Mouse (Mus musculus): ENCODE data around the gene Masp1.

The Masp1 gene

GRCm38 (mm10) chr16:23520235-23520871, at the start of gene Masp1, which contains the start of gene Rtp4:
TSS of gene Masp1 (minus strand) at chr16:23520815.
TSS of gene Rtp4 (plus strand) at chr16:23520291.
- peak; percentile 91; the same call in 1 of the 2 replicates for TF ChIP-seq GATA4 (IDR thresholded peaks at IDR 0.05; ENCODE audit: insufficient replicate concordance, low read length)

- TF ChIP-seq GATA4 (IDR thresholded peaks at IDR 0.05; ENCODE audit: insufficient replicate concordance, low read length) = no peak
These were observed 47.8 kb upstream of the Masp1 start for GRCm38 (mm10) chr16:23568369-23568958.

DNA sequence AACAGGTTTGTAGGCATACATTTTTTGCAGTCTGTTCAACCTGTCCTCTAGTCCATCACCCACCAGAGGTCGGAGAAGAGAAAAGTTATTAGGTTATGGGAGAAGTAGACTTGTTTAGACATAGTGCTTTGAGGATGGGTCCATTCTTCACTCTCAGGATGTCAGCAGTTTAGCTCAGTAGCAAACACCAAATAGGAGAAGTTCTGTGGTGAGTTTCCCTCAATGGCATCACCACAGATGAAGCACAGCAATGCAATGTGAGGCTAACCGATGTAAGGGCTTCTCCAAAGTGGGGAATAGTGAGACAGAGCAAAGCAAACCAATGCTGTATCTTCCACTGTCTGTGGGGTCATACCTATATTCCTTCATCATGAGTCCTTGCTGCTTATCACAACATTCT, 37.1 kb upstream of the Masp1 start:
- TF ChIP-seq GATA4 (IDR thresholded peaks at IDR 0.05; ENCODE audit: insufficient replicate concordance, low read length) = no peak

DNA sequence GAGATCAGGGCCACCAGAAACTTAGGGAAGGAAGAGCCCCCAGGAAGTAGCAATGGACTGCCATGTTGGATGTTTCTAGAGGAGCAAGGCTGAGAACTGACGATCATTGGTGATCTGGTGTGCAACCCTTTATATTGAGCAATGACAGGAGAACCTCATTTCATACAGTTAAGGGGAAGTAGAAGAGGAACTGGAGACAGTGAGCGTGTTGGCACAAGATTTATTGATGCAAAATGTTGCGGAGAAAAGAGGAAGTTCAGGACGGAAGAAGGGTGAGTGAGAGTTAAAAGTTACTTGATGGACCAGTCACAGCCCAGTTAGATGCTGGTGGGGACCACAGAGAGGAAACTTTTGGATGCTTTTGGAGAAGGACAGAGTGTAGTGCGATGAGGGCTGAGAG, 36.6 kb upstream of the Masp1 start:
- no peak for TF ChIP-seq GATA4 (IDR thresholded peaks at IDR 0.05; ENCODE audit: insufficient replicate concordance, low read length)

DNA sequence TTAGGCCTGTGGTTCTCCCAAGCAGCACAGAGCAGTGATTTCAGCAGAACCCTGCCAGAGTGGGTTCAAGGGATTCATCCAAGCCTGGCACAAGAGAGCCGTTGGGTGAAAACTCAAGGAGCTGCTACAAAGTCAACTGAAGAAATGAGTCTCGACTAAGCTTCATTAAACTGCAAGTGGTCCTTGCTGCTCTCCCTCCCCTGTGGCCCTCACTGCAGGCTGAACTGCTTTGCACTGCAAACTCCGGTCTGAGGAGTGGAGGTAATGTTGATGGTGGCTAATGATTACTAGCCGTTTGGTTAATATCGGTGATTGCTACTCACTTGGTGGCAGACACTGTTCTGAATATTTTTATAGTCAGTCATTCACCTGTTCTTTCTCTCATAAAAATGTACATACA, 34.1 kb upstream of the Masp1 start:
- TF ChIP-seq GATA4 (IDR thresholded peaks at IDR 0.05; ENCODE audit: insufficient replicate concordance, low read length) = no peak

DNA sequence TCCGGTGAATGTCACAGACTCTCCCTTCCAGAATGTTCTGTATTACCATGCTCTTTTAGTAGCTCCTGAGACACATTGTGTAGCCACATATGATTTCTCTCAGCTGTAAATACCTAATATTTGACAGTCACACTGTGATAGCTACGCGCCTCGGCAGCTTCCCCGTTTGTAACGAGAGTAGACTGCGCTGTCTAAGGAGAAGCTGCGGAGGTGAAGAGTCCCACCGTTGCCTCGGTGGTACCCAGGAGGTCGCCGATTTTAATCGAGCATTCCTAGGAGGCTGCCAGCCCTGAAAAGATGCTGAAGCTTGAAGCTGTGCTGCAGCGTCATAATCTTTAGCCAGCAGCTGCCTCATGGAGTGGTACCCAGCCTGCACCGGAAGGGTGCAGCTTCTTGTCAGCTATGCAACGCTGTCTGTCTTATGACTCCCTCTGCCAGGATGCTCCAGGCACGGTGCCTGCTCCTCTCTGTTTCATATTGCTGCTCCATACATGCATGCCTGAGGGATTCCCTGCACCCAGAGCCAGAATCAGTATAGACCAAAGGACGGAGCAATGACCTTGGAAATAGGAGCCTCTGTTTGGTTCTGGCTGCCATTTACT, 30.5 kb upstream of the Masp1 start:
- TF ChIP-seq GATA4 (IDR thresholded peaks at IDR 0.05; ENCODE audit: insufficient replicate concordance, low read length) = no peak

GRCm38 (mm10) chr16:23550346-23550980, 29.8 kb upstream of the Masp1 start:
- TF ChIP-seq GATA4 (IDR thresholded peaks at IDR 0.05; ENCODE audit: insufficient replicate concordance, low read length) = no peak

DNA sequence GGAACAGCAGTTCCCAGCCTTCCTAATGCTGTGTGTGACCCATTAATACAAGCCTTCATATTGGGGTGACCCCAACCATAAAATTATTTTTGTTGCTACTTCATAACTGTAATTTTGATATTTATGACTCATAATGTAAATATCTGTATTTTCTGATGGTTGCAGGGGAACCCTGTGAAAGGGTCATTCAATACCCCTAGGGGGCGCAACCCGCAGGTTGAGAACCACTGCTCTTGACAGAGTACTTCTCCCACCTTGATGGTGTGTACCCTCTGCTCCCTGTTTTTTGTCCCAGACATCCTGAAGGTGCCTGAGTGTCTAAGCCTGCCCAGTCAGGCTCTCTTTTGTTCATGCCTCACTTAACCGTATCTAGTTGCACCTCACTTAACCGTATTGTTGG, 27.2 kb upstream of the Masp1 start:
- no peak for TF ChIP-seq GATA4 (IDR thresholded peaks at IDR 0.05; ENCODE audit: insufficient replicate concordance, low read length)

DNA sequence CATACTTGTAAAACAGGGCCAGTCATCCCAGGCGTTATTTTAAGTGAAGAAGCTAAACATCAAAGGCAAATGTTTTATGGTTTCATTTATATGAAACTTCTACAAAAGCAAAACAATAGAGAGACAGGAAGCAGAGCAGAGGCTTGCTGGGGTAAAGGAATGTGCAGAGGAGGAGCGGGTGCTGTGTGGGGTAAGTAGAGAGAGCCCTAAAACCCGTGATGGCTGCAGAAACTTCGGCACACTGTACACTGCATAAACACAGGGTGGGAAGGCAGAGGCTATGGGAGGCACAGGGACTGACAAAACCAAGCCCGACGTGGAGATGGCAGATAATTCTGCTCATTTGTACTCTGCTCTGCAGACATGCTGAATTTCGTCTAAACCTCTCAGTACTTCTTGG, 23.7 kb upstream of the Masp1 start:
- no peak for TF ChIP-seq GATA4 (IDR thresholded peaks at IDR 0.05; ENCODE audit: insufficient replicate concordance, low read length)

- TF ChIP-seq GATA4 (IDR thresholded peaks at IDR 0.05; ENCODE audit: insufficient replicate concordance, low read length) = no peak
These were observed 22.3 kb upstream of the Masp1 start for GRCm38 (mm10) chr16:23542866-23543265.

- TF ChIP-seq GATA4 (IDR thresholded peaks at IDR 0.05; ENCODE audit: insufficient replicate concordance, low read length) = no peak
These were observed 20.4 kb upstream of the Masp1 start for GRCm38 (mm10) chr16:23541046-23541445.

DNA sequence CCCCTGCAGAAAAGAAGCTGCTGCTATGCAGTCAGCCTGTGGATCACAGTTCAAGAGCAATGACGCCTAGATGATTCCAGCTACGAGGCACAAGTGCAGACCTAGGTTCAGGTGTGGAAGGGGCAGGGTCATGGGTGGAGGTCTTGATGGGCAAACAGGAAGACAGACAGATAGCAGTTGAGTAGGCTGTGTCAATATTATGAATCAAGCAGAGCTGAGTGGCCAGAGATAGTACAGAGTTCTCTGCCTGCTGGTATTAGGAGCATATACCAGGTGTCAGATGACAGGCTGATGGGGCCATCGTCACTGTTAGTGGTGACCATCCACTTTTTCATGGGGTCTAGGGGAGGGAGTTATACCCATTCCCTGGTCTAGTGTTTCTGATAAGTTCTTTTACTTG, 13.1 kb upstream of the Masp1 start:
- no peak for TF ChIP-seq GATA4 (IDR thresholded peaks at IDR 0.05; ENCODE audit: insufficient replicate concordance, low read length)

DNA sequence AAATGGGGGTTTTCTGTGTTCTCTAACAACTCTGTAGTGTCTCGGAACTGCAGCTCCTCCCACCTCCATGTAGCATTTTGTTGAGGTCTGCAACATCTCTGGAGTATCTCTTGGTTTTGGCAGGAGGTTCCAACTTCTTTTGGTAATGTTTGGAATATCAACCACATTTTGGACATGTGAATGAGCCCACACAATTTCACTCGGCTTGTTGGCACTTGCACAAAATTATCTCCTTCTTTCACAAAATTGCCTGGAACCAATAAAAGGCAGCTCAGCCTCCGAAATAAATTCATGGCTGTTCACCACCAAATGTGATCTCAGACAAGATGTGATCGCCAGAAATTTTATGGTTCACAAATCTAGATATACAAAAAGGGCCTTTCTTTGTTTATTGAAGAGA, 8.6 kb upstream of the Masp1 start:
- TF ChIP-seq GATA4 (IDR thresholded peaks at IDR 0.05; ENCODE audit: insufficient replicate concordance, low read length) = no peak

GRCm38 (mm10) chr16:23522081-23522480, 1.5 kb upstream of the Masp1 start:
- no peak for TF ChIP-seq GATA4 (IDR thresholded peaks at IDR 0.05; ENCODE audit: insufficient replicate concordance, low read length)

DNA sequence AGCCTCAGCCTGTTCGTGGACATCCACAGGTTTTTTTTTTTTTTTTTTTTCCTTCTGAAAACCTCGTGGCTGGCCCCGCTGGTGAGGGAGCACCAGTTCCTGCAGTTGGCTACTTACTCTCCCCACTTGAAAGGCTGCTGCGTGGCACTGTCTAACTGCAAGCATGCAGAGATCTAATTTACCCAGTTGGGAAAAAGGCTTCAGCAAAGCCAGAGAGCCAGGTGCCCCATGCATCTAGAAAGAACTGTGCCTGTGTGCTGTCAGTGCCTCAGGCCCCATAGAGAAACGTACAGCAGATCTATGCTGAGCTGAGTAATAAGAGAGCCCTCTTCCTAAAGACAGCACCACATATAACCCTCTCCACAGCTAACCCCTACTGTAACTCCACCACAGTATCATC, 477 bp upstream of the Masp1 start:
- no peak for TF ChIP-seq GATA4 (IDR thresholded peaks at IDR 0.05; ENCODE audit: insufficient replicate concordance, low read length)

DNA sequence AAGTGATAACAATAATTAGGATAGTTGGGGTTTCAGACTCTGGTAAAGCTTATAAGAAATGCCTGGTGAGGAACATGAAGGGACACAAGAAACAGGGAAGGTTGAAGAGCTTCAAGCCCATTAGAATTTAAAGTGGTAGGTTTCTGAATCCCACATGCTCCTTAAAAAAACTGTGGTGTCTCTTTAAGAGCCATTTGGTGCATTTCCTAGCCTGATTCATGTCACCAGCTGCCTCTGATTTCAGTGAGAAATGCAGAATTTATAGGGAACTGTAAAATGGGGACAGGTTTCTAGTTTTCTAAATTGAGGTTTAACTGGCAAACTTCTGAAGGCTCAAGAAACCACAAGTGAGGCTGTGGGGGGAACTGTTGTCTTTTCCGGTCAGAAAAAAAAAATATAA, 844 bp downstream of the Masp1 start:
- no peak for TF ChIP-seq GATA4 (IDR thresholded peaks at IDR 0.05; ENCODE audit: insufficient replicate concordance, low read length)

All from liver, adult (tissue).